ENCODE assay signal across 28 mouse cellular contexts in genomic region chr11:5324296-5324695, GRCm38 (mm10).
DNase-seq lines count a peak whose midpoint lies in the region; ATAC-seq and TF ChIP-seq lines count a peak whose summit lies in the region.
"Had no signal": no experiment of that assay in that cellular context is flagged by ENCODE, and none has a peak within 500 bp of the region (broad histone marks: within the 10 kb centered on the region; RNA-seq: fewer than 3 reads in every experiment).

No protein-coding gene starts in this region.

- H3K4me1 ChIP-seq in hindbrain, postnatal 0 days (ENCODE audit: insufficient read depth, low read length) = 0 out of 2 replicates have a peak, but pooled peaks cover 2% of the 10 kb centered on the region
- H3K4me1 ChIP-seq in hindbrain, embryonic 16.5 days (ENCODE audit: control insufficient read depth, insufficient read depth, low read depth, low read length) = no peaks in the 10 kb centered on the region
- no peaks in the 10 kb centered on the region for H3K4me1 ChIP-seq in midbrain, postnatal 0 days (ENCODE audit: insufficient read depth, low read length)
- peaks cover 2% of the 10 kb centered on the region; the same call in 1 of the 2 replicates for H3K4me1 ChIP-seq in midbrain, embryonic 16.5 days (ENCODE audit: control insufficient read depth, insufficient read depth, low read length)

- TF ChIP-seq POLR2A in brain, embryonic 14.5 days (IDR thresholded peaks at IDR 0.05; ENCODE audit: borderline replicate concordance, extremely low read depth, insufficient read depth, insufficient read length, poor library complexity, severe bottlenecking) = no peak

- no peak overlapping the region for H3K27ac ChIP-seq in hindbrain, postnatal 0 days
- no peak overlapping the region for H3K27ac ChIP-seq in hindbrain, embryonic 16.5 days (ENCODE audit: low read depth, low read length)
- no peak overlapping the region for H3K27ac ChIP-seq in midbrain, postnatal 0 days (ENCODE audit: low read depth, low read length)
- H3K27ac ChIP-seq in midbrain, embryonic 16.5 days (ENCODE audit: low read length) = no peak overlapping the region
- H3K27ac ChIP-seq: forebrain, embryonic 10.5 days; gastrocnemius, adult 2 months; heart, embryonic 10.5 days; left cerebral cortex, adult 2 months; limb, embryonic 15.5 days; liver, embryonic 14.5 days; neural tube, embryonic 13.5 days had no signal

- H3K4me3 ChIP-seq in hindbrain, postnatal 0 days (ENCODE audit: low read length) = no peak overlapping the region
- no peak overlapping the region for H3K4me3 ChIP-seq in hindbrain, embryonic 16.5 days (ENCODE audit: low read length)
- H3K4me3 ChIP-seq in midbrain, postnatal 0 days (ENCODE audit: low read depth, low read length) = no peak overlapping the region
- H3K4me3 ChIP-seq in midbrain, embryonic 16.5 days (ENCODE audit: low read depth, low read length) = no peak overlapping the region
- H3K4me3 ChIP-seq: forebrain, embryonic 10.5 days; gastrocnemius, adult 2 months; heart, embryonic 10.5 days; left cerebral cortex, adult 2 months; limb, embryonic 15.5 days; myocyte; neural tube, embryonic 13.5 days had no signal

- TF ChIP-seq CTCF in hindbrain, postnatal 0 days (IDR thresholded peaks at IDR 0.05; ENCODE audit: low read depth) = no peak
- TF ChIP-seq CTCF in midbrain, postnatal 0 days (IDR thresholded peaks at IDR 0.05) = no peak
- no peak for TF ChIP-seq CTCF in brain, embryonic 14.5 days (IDR thresholded peaks at IDR 0.05; ENCODE audit: borderline replicate concordance, extremely low read depth, insufficient read depth, insufficient read length)

- no peaks in the 10 kb centered on the region for H3K9me3 ChIP-seq in hindbrain, postnatal 0 days (ENCODE audit: low read length)
- H3K9me3 ChIP-seq in hindbrain, embryonic 16.5 days (ENCODE audit: control insufficient read depth, low read length) = no peaks in the 10 kb centered on the region
- H3K9me3 ChIP-seq in midbrain, postnatal 0 days (ENCODE audit: low read length) = no peaks in the 10 kb centered on the region
- no peaks in the 10 kb centered on the region for H3K9me3 ChIP-seq in midbrain, embryonic 16.5 days (replicated peaks; ENCODE audit: control insufficient read depth, low read length, poor library complexity, severe bottlenecking)
- H3K9me3 ChIP-seq: forebrain, embryonic 10.5 days; G1E; heart, embryonic 10.5 days; limb, embryonic 15.5 days; neural tube, embryonic 13.5 days had no signal

- DNase-seq in embryo, embryonic 11 days = peak; percentile 17
- DNase-seq in embryo, embryonic 10 days (ENCODE audit: low spot score) = no peak
- DNase-seq in hindbrain, postnatal 0 days (ENCODE audit: low spot score) = peak; percentile 39
- peak; percentile 38 for DNase-seq in midbrain, postnatal 0 days (ENCODE audit: low spot score)
- peak; percentile 72 for DNase-seq in brain, embryonic 14.5 days (ENCODE audit: low read depth)
- DNase-seq in cerebellum, adult 11-12 months = no peak
- DNase-seq: adrenal gland, adult 8-10 months; cerebellum, adult 8-10 months; gastrocnemius, adult 2 months; heart, postnatal 4 days; kidney, adult 18-20 months; kidney, postnatal 4 days; left cerebral cortex, postnatal 4 days; lung, postnatal 4 days; right cerebral cortex, adult 18-20 months had no signal

- no peak overlapping the region for H3K4me2 ChIP-seq in hindbrain, postnatal 0 days (ENCODE audit: low read depth, low read length)
- H3K4me2 ChIP-seq in hindbrain, embryonic 16.5 days (ENCODE audit: low read length) = no peak overlapping the region
- no peak overlapping the region for H3K4me2 ChIP-seq in midbrain, postnatal 0 days (ENCODE audit: low read depth, low read length, poor library complexity, severe bottlenecking)
- no peak overlapping the region for H3K4me2 ChIP-seq in midbrain, embryonic 16.5 days (ENCODE audit: low read length)
- H3K4me2 ChIP-seq: limb, embryonic 15.5 days; neural tube, embryonic 13.5 days had no signal

- no peak for ATAC-seq in hindbrain, postnatal 0 days
- ATAC-seq in hindbrain, embryonic 16.5 days = no peak
- no peak for ATAC-seq in midbrain, postnatal 0 days (ENCODE audit: low FRiP score)
- no peak for ATAC-seq in midbrain, embryonic 16.5 days
- ATAC-seq: activated CD4-positive, CD25-positive, alpha-beta regulatory T cell, adult 4 months; inflammation-experienced regulatory T-cells, adult 6 months; Patski had no signal

- WGBS in hindbrain, postnatal 0 days = 28% methylated on average over 2 of the region's 2 CpGs
- WGBS in hindbrain, embryonic 16.5 days = 21% methylated on average over 2 of the region's 2 CpGs
- 27% methylated on average over 2 of the region's 2 CpGs for WGBS in midbrain, postnatal 0 days
- WGBS in midbrain, embryonic 16.5 days = 16% methylated on average over 2 of the region's 2 CpGs

- H3K27me3 ChIP-seq in hindbrain, postnatal 0 days (ENCODE audit: insufficient read depth, low read length) = no peaks in the 10 kb centered on the region
- no peaks in the 10 kb centered on the region for H3K27me3 ChIP-seq in hindbrain, embryonic 16.5 days (replicated peaks; ENCODE audit: control insufficient read depth, insufficient read depth, low read length)
- H3K27me3 ChIP-seq in midbrain, postnatal 0 days (ENCODE audit: insufficient read depth, low read length) = no peaks in the 10 kb centered on the region
- no peaks in the 10 kb centered on the region for H3K27me3 ChIP-seq in midbrain, embryonic 16.5 days (ENCODE audit: control insufficient read depth, insufficient read depth, low read depth, low read length)
- H3K27me3 ChIP-seq: limb, embryonic 15.5 days; neural tube, embryonic 13.5 days; Patski had no signal

- no peaks in the 10 kb centered on the region for H3K36me3 ChIP-seq in hindbrain, postnatal 0 days (ENCODE audit: insufficient read depth, low read length)
- H3K36me3 ChIP-seq in hindbrain, embryonic 16.5 days (ENCODE audit: control insufficient read depth, insufficient read depth, low read length) = no peaks in the 10 kb centered on the region
- no peaks in the 10 kb centered on the region for H3K36me3 ChIP-seq in midbrain, postnatal 0 days (ENCODE audit: insufficient read depth, low read length)
- H3K36me3 ChIP-seq in midbrain, embryonic 16.5 days (ENCODE audit: control insufficient read depth, insufficient read depth, low read length) = no peaks in the 10 kb centered on the region
- H3K36me3 ChIP-seq: heart, embryonic 10.5 days; limb, embryonic 15.5 days; neural tube, embryonic 13.5 days had no signal

- no peak overlapping the region for H3K9ac ChIP-seq in hindbrain, postnatal 0 days (replicated peaks; ENCODE audit: low read length)
- H3K9ac ChIP-seq in hindbrain, embryonic 16.5 days (ENCODE audit: low read depth, low read length) = no peak overlapping the region
- no peak overlapping the region for H3K9ac ChIP-seq in midbrain, postnatal 0 days (replicated peaks; ENCODE audit: low read length, poor library complexity, severe bottlenecking)
- H3K9ac ChIP-seq in midbrain, embryonic 16.5 days (ENCODE audit: low read depth, low read length) = no peak overlapping the region
- H3K9ac ChIP-seq: limb, embryonic 15.5 days; liver, embryonic 14.5 days; neural tube, embryonic 13.5 days had no signal

Comparison
In these comparisons a context has a peak if more than half of its experiments do, and no peak if none do; other contexts are left out.
1. DNase-seq: peak in embryo, embryonic 11 days (single experiment), hindbrain, postnatal 0 days (single experiment), midbrain, postnatal 0 days (single experiment) and brain, embryonic 14.5 days (single experiment); none in embryo, embryonic 10 days (single experiment) and cerebellum, adult 11-12 months (single experiment).